Comparison of ENCODE assay signal across 10 mouse cellular contexts in the genomic region with DNA sequence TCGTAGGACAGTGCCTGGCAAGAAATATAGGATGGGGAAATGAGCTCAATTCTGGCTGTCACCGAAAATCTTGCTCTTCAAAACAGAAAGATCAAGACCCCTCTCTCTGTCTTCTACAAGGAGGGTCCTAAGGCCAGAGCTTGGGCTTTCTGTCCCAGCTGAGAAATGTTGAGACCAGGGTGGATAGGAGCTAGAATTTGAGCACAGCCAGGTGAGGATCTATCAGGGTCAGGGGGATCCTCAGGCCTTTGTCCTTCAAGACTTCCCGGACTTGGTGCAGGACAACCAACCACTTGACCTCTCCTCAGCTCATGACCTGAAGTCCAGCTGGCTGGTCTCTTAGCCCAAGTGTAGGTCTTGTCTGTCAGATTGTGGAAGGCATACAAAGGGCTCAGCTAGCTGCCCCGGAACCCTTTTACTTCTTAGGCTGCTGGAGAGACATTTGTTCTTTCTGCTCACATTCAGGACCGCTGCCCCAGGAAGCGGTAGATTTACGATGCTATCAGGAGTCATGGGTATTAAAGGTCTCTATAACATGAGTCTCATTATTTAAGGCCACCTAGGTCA. TPM values are rescaled to one million over a fixed set of nuclear protein-coding genes. Genes with fewer than 3 reads are reported as not detected.
DNase-seq lines count a peak whose midpoint lies in the region; ATAC-seq and TF ChIP-seq lines count a peak whose summit lies in the region.
"Had no signal": no experiment of that assay in that cellular context is flagged by ENCODE, and none has a peak within 500 bp of the region (broad histone marks: within the 10 kb centered on the region; RNA-seq: fewer than 3 reads in every experiment).

No protein-coding gene starts in this region.

- no peaks in the 10 kb centered on the region for H3K9me3 ChIP-seq in hindbrain, embryonic 13.5 days
- no peaks in the 10 kb centered on the region for H3K9me3 ChIP-seq in hindbrain, embryonic 14.5 days (ENCODE audit: control insufficient read depth, low read length)
- H3K9me3 ChIP-seq in E14TG2a.4 (ENCODE audit: low read length) = no peaks in the 10 kb centered on the region
- H3K9me3 ChIP-seq in limb, embryonic 15.5 days = no peaks in the 10 kb centered on the region
- H3K9me3 ChIP-seq: midbrain, embryonic 10.5 days had no signal

- no peak for ATAC-seq in hindbrain, embryonic 13.5 days (ENCODE audit: low FRiP score)
- no peak for ATAC-seq in hindbrain, embryonic 14.5 days (ENCODE audit: low FRiP score)
- ATAC-seq in limb, embryonic 15.5 days (ENCODE audit: insufficient number of reproducible peaks, low FRiP score, low TSS enrichment, low read depth) = no peak

- no peak overlapping the region for H3K4me2 ChIP-seq in hindbrain, embryonic 13.5 days
- H3K4me2 ChIP-seq in hindbrain, embryonic 14.5 days (replicated peaks) = no peak overlapping the region
- H3K4me2 ChIP-seq in limb, embryonic 15.5 days = no peak overlapping the region

- 50% methylated on average over 7 of the region's 7 CpGs for WGBS in hindbrain, embryonic 13.5 days
- WGBS in hindbrain, embryonic 14.5 days = 51% methylated on average over 7 of the region's 7 CpGs
- whole genome bisulfite sequencing in limb, embryonic 15.5 days = 31% methylated on average over 7 of the region's 7 CpGs

- TF ChIP-seq CTCF in E14TG2a.4 (conservative IDR thresholded peaks at IDR 0.05; ENCODE audit: low read length) = no peak

- H3K9ac ChIP-seq in hindbrain, embryonic 13.5 days = peak overlapping the region; percentile 29; the same call in 1 of the 2 replicates
- H3K9ac ChIP-seq in hindbrain, embryonic 14.5 days = no peak overlapping the region
- H3K9ac ChIP-seq in limb, embryonic 15.5 days = no peak overlapping the region

- peaks cover 46% of the 10 kb centered on the region for H3K36me3 ChIP-seq in hindbrain, embryonic 13.5 days
- peaks cover 51% of the 10 kb centered on the region for H3K36me3 ChIP-seq in hindbrain, embryonic 14.5 days (replicated peaks; ENCODE audit: control insufficient read depth, insufficient read depth)
- peaks cover 29% of the 10 kb centered on the region for H3K36me3 ChIP-seq in E14TG2a.4 (ENCODE audit: insufficient read depth, low read length)
- peaks cover 39% of the 10 kb centered on the region for H3K36me3 ChIP-seq in limb, embryonic 15.5 days

- H3K27me3 ChIP-seq in hindbrain, embryonic 13.5 days = no peaks in the 10 kb centered on the region
- no peaks in the 10 kb centered on the region for H3K27me3 ChIP-seq in hindbrain, embryonic 14.5 days (ENCODE audit: control insufficient read depth, insufficient read depth, low read length)
- no peaks in the 10 kb centered on the region for H3K27me3 ChIP-seq in E14TG2a.4 (ENCODE audit: insufficient read depth, low read length)
- no peaks in the 10 kb centered on the region for H3K27me3 ChIP-seq in limb, embryonic 15.5 days

- peaks cover 48% of the 10 kb centered on the region for H3K4me1 ChIP-seq in hindbrain, embryonic 13.5 days (replicated peaks)
- H3K4me1 ChIP-seq in hindbrain, embryonic 14.5 days (replicated peaks; ENCODE audit: control insufficient read depth, insufficient read depth, low read length) = 0 out of 2 replicates have a peak, but pooled peaks cover 7% of the 10 kb centered on the region
- peaks cover 75% of the 10 kb centered on the region for H3K4me1 ChIP-seq in E14TG2a.4 (replicated peaks; ENCODE audit: low read depth, low read length)
- H3K4me1 ChIP-seq in limb, embryonic 15.5 days = peaks cover 29% of the 10 kb centered on the region

- DNase-seq in hindbrain, embryonic 14.5 days (ENCODE audit: low spot score) = no peak
- DNase-seq in B cell, adult 2 months = peak; percentile 36 to 49
- DNase-seq in retina, embryonic 14.5 days (ENCODE audit: low spot score) = no peak
- DNase-seq in adrenal gland, adult 2 months = no peak

- H3K27ac ChIP-seq in hindbrain, embryonic 13.5 days = 0 out of 2 replicates have a peak overlapping the region, but pooled peaks have one; percentile 23
- H3K27ac ChIP-seq in hindbrain, embryonic 14.5 days = no peak overlapping the region
- H3K27ac ChIP-seq in limb, embryonic 15.5 days = peak overlapping the region; percentile 27; the same call in 1 of the 2 replicates
- H3K27ac ChIP-seq: midbrain, embryonic 10.5 days had no signal

- H3K4me3 ChIP-seq in hindbrain, embryonic 13.5 days = no peak overlapping the region
- no peak overlapping the region for H3K4me3 ChIP-seq in hindbrain, embryonic 14.5 days (replicated peaks; ENCODE audit: low read length)
- peak overlapping the region; percentile 42 for H3K4me3 ChIP-seq in E14TG2a.4 (replicated peaks; ENCODE audit: low read length)
- H3K4me3 ChIP-seq in limb, embryonic 15.5 days = no peak overlapping the region
- H3K4me3 ChIP-seq: midbrain, embryonic 10.5 days had no signal

RNA-seq across cellular contexts. Expression of a gene that starts 12.6 kb away (rescaled TPM):
- 114 and 120 TPM in 2 replicates for polyA plus RNA-seq in hindbrain, embryonic 13.5 days (2015; fragmentation: Nextera tagmentation; extraction: Ambion mirVana)
- 76.9 and 79.1 TPM in 2 replicates for polyA plus RNA-seq in hindbrain, embryonic 14.5 days (2014; fragmentation: Nextera tagmentation; extraction: Ambion mirVana)
- polyA plus RNA-seq in limb, embryonic 15.5 days (2015; fragmentation: Nextera tagmentation; extraction: Ambion mirVana) = 93.8 and 108 TPM in 2 replicates
- 10 to 100 TPM; 51.5 to 53.4 TPM for total RNA-seq in adrenal gland, adult 2 months (2021)
- polyA plus RNA-seq in adrenal gland, adult 2 months (2012; rRNA removed) = 14.5 and 15.6 TPM in 2 replicates

RNA-seq across cellular contexts. Expression of a gene that starts 13.4 kb away (rescaled TPM):
- 0.43 and 1.2 TPM in 2 replicates for polyA plus RNA-seq in hindbrain, embryonic 13.5 days (2015; fragmentation: Nextera tagmentation; extraction: Ambion mirVana)
- 0.84 TPM in 1 of 2 replicates, not detected in the other for polyA plus RNA-seq in hindbrain, embryonic 14.5 days (2014; fragmentation: Nextera tagmentation; extraction: Ambion mirVana)
- 1.8 and 2.4 TPM in 2 replicates for polyA plus RNA-seq in limb, embryonic 15.5 days (2015; fragmentation: Nextera tagmentation; extraction: Ambion mirVana)
- 1 to 10 TPM; 2.3 to 2.4 TPM for total RNA-seq in adrenal gland, adult 2 months (2021)
- polyA plus RNA-seq in adrenal gland, adult 2 months (2012; rRNA removed) = 1.5 and 2.6 TPM in 2 replicates
- total RNA-seq: heart, postnatal 25 days; layer of hippocampus, postnatal 25 days had no signal

RNA-seq across cellular contexts. Expression of a gene that starts 18.7 kb away (rescaled TPM):
- 26.6 and 27.1 TPM in 2 replicates for polyA plus RNA-seq in hindbrain, embryonic 13.5 days (2015; fragmentation: Nextera tagmentation; extraction: Ambion mirVana)
- polyA plus RNA-seq in hindbrain, embryonic 14.5 days (2014; fragmentation: Nextera tagmentation; extraction: Ambion mirVana) = 30.6 and 32.6 TPM in 2 replicates
- 20.9 and 24.6 TPM in 2 replicates for polyA plus RNA-seq in limb, embryonic 15.5 days (2015; fragmentation: Nextera tagmentation; extraction: Ambion mirVana)
- total RNA-seq in adrenal gland, adult 2 months (2021) = 10 to 100 TPM; 23.2 to 37.3 TPM
- polyA plus RNA-seq in adrenal gland, adult 2 months (2012; rRNA removed) = 29.8 and 33.0 TPM in 2 replicates

RNA-seq across cellular contexts. Expression of a gene that starts 57.9 kb away (rescaled TPM):
- polyA plus RNA-seq in hindbrain, embryonic 13.5 days (2015; fragmentation: Nextera tagmentation; extraction: Ambion mirVana) = 201 and 203 TPM in 2 replicates
- polyA plus RNA-seq in hindbrain, embryonic 14.5 days (2014; fragmentation: Nextera tagmentation; extraction: Ambion mirVana) = 231 and 245 TPM in 2 replicates
- polyA plus RNA-seq in limb, embryonic 15.5 days (2015; fragmentation: Nextera tagmentation; extraction: Ambion mirVana) = 97.4 and 103 TPM in 2 replicates
- 100 to 1,000 TPM; 113 to 118 TPM for total RNA-seq in adrenal gland, adult 2 months (2021)
- polyA plus RNA-seq in adrenal gland, adult 2 months (2012; rRNA removed) = 77.6 and 80.3 TPM in 2 replicates

Comparison
In these comparisons a context has a peak if more than half of its experiments do, and no peak if none do; other contexts are left out.
1. DNase-seq: peak in B cell, adult 2 months (2 of 2); none in hindbrain, embryonic 14.5 days (single experiment), retina, embryonic 14.5 days (single experiment) and adrenal gland, adult 2 months (single experiment).